Mouse (Mus musculus): ENCODE data around the gene Cdh12.

Cdh12 gene

GRCm38 (mm10) chr15:20772289-20772688, 323.2 kb downstream of the Cdh12 start:
- DNase-seq, result no peak

GRCm38 (mm10) chr15:20773423-20773822, 324.4 kb downstream of the Cdh12 start:
- DNase-seq, result no peak

DNA sequence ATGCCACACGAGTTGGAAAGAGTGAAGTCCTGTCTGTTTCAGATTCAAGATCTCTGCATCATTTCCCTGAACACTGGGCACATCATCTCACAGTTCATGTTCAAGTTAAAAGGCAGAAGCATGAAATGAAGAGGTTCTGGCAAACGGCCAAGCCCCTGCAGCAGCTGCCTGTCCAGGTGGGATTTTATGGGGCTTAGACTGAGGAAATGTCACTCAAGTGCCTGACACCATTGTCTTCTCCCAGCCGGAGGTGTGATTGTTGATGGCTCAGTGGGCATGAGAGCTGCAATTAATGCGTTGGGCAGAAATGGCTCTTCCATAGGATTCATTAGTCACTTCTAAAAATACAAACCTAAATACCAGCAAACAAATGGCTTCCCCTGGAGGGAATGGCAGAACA, 347.9 kb downstream of the Cdh12 start:
- no peak for DNase-seq

- DNase-seq, result no peak
Observed at GRCm38 (mm10) chr15:20798541-20798940, 349.5 kb downstream of the Cdh12 start.

- no peak for DNase-seq
Observed at GRCm38 (mm10) chr15:20835887-20836286, 386.8 kb downstream of the Cdh12 start.

DNA sequence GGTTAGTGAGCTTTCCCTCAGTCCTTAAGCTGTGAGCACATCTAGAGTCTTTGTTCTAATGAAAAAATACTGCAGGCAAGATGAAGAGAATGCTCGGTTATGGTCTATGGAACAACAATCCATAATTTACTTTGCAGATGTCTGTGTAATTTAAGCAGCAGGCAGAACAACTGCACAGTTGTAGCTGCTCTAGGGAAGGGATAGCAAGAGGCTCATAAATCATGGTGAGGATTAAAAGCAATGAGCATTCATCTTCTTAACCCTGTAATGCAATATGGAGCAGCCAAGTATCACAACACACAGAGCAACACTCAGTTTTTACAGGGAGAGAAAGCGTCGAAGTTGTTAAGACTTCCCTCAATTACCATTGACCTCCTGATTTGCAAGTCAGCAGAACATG, 387.9 kb downstream of the Cdh12 start:
- DNase-seq, result no peak

- DNase-seq, result no peak
Observed at GRCm38 (mm10) chr15:20841479-20841878, 392.4 kb downstream of the Cdh12 start.

GRCm38 (mm10) chr15:20863076-20863475, 414.0 kb downstream of the Cdh12 start:
- DNase-seq, result no peak

DNA sequence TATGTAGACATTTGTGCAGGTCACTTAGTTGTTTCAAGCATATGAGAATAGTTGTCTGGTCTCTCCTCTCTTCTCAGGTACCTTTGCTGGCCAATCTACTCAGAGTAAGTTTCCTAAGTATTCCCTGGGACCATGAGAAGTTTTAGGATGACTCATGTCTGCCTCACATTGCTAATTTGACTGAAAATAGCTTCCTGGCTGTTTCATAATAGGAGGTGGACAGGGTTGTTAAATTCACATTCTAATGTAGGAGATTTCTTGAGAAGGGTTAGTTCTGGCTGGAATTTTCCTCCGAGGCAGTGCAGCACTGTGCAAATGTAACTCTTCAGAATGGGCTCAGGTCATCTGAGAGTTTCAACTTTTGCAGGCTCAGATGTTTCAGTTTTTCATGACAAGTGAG, 423.5 kb downstream of the Cdh12 start:
- DNase-seq, result no peak

- DNase-seq, result no peak
Observed at GRCm38 (mm10) chr15:20876993-20877392, 427.9 kb downstream of the Cdh12 start.

- no peak for DNase-seq
Observed at GRCm38 (mm10) chr15:20893471-20893870, 444.4 kb downstream of the Cdh12 start.

DNA sequence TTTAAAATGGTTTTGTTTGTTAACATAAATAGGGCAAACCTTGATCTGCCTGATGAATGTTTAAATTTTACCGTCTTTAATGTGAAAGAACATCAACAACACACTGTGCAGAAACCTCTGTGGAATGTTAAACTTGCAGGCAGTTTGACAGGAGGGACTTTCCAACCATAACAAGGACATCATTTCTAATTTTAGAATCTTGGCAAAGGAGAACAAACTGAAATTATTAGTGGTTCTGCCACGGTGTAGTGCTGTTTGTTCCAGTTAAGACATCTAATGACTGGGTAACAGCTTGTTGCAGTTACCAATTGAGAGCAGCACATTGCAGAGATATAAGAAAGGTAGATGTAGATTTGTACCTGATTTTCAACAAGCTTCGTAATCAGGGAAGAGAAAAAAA, 453.5 kb downstream of the Cdh12 start:
- DNase-seq, result no peak

GRCm38 (mm10) chr15:20928221-20928620, 479.2 kb downstream of the Cdh12 start:
- no peak for DNase-seq

- DNase-seq, result no peak
Observed at GRCm38 (mm10) chr15:20944000-20944399, 494.9 kb downstream of the Cdh12 start.

DNA sequence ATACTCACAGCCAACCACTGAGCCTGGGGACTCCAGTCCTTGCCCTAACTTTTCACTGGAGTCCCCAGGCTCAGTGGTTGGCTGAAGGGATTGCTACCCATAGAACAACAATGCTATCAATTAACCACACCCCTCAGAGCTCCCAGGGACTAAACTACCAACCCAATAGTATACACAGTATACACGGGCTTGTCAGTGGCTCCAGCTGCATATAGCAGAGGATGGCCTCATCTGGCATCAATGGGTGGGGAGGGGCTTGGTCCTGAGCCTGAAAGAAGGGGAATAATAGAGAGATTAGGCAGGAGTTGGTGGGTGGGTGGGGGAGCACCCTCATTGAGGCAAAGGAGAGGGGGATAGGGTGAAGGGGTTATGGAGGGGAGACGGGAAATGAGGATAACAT, 518.4 kb downstream of the Cdh12 start:
- DNase-seq, result no peak

DNA sequence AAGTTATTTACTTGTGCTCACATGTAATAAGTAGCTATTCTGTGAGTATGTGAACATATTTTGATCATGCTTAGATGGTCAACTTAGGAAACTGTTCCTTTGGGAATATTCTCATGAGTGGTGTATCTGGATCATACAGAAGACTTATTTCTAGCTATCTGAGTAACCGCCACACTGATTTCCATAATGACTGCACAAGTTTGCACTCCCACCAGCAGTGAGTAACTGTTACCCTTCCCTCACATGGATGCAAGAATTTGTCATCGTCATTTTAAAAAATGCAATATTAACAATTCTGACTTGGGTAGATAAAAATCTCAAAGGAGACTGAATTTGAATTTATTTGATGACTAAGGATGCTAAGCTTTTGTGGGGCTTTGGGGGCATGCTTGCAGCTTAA, 522.0 kb downstream of the Cdh12 start:
- DNase-seq, result no peak

DNA sequence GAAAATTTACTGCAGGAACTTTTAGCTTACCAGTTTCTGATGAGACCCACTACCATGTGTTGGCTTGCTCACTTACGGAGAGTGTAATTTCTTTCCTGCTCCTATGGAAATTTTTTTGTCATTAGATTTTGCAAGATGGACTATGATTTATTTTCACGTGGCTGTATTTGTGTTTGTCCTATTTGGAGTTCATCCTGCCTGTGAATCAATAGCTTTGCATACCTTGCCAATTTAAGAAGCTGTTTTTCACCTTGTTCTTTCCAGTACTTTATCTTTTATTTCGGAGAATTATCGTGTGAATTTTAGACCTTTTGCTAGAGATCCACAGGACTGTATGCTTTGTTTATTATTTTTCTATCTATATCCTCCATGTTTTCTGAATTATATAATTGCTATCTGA, 551.5 kb downstream of the Cdh12 start:
- no peak for DNase-seq

DNA sequence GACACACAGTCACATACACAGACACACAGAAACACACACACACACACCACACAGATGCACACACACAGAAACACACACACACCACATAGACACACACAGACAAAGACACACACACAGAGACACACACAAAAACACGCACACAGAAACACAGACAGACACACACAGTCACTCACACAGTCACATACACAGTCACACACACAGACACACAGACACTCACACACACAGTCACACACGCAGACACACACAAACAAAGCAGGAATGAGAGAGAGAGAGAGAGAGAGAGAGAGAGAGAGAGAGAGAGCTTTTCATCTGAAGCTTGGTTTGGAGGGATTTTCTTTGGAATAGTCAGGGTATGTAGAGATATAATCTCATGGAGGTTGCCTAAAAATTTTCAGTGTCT, 558.9 kb downstream of the Cdh12 start:
- no peak for DNase-seq

DNA sequence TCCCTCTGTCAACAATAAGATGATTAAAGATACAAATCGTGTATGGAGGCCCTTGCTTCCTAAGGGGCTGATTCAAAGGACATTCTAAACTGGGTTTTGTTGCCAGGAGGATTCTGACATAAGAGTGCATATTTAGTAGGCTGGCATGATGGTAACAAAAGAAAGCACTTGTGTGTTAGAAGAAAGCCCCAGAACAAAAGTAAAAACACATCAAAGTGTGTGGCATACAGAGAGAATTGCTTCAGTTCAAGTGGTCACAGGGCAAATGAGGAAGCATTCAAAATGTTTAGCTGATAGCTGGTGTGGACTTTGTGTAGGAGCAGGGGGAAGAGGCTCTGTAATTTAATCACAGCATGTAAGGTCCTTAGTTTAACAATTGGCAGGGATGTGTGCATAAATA, 559.4 kb downstream of the Cdh12 start:
- DNase-seq, result no peak

DNA sequence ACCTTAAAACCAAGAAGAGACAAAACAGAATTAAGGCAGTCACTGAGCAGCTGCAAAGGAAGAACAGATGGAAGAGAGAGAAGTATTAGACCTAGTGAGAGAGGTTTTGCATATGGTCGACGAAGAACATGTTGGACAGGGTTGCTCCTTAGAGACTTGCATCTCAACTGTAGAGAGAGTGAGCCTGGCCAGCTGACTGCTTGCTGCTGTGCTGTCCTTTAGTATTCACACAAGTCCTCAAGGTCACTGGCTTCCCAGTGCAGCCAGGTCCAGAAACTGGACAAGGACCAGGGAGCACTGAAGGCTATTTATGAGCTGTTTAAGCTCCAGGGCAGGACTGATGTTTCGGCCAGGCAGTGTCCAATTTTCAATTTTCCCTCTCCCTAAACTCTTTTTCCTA, 559.9 kb downstream of the Cdh12 start:
- no peak for DNase-seq

DNA sequence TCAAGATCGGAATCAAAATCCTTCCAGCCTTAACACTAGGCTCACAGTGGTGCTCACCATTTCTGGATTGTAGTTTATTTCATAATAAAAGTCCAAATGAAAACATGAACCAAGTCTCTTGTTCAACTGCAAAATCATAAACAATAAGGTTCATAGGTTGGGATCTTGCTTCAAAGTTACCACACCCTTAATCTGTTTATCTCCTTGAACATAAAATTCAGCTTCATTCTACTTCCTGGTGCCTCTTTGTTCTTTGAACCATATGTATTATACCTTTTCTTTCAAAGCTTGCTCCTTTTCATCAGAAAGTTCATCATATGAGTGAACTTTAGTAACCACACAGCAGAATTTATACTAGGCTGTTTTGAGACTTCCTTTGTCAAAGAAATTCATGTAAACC, 614.6 kb downstream of the Cdh12 start:
- no peak for DNase-seq

- no peak for DNase-seq
Observed at GRCm38 (mm10) chr15:21069264-21069663, 620.2 kb downstream of the Cdh12 start.

GRCm38 (mm10) chr15:21092824-21093223, 643.8 kb downstream of the Cdh12 start:
- no peak for DNase-seq

DNA sequence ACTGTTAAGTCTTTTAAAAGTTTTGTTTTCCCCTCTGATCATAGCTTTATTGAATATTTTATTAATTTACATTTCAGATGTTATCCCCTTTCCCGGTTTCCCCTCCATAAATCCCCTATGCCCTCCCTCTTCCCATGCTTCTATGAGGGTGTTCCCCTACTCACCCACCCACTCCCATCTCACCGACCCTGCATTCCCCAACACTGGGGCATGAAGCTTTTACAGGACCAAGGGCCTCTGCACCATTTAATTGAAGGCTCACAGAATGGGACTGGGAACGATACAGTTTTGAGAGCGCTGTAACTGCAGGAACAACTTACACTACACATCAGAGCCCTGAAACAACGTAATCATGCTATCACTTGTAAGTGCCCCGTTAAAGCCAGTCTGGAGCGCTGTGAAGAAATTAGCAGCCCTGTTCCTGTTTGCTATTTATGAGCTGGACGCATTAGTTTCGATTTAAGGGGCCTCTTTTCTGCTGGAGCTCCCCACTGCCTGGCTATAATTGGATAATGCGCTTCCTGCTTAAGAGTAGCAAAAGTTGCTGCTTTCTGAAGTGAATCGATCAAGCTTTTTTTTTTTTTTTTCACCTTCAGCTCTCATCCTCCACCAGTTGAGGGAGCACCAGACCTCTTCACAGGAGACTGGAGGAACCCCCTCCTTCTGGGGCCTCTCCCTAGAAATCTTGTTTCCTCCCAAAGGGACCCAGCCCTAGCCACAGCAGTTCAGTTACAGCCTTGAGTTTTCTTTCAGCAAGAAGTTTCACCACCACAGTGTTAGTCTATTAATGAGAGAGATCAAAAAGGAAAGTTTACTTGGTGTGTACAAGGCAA, 660.2 kb downstream of the Cdh12 start:
- DNase-seq, result no peak

DNA sequence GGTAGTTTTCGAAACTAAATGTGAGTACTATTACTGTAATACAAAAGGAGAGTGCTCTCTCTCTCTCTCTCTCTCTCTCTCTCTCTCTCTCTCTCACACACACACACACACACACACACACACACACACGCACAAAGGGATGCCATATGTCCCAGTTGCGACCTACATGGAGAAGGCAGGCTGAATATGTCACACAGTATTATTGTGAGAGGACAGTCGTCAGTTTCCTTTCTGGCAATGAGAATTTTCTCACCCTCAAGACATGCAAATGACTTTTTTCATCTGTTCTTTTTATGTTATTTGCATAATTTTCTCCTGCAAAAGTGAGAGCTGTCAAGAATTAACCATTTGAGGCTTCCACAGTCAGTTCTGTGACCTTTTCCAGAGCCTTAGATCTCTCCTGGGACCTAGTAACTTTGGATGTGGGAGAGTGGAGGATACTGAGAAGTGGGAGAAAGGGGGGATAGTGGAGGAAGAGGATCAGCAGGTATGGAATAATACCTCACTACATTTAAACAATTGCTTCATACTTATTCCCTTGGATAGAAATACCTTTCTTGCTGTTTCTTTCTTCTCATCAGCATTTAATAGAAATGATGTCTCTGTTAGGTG, 660.9 kb downstream of the Cdh12 start:
- DNase-seq, result no peak
